Mouse (Mus musculus) E14TG2a.4 (cell line): ENCODE measurements around the gene Mex3d.

Experiments
- CTCF ChIP-seq: conservative IDR thresholded peaks from 2 replicates; pipeline ENCODE4 v1.5.1; 2014; ENCODE audit warnings: low read length
- NANOG ChIP-seq: IDR thresholded peaks from 2 replicates; pipeline ENCODE4 v1.6.1; 2014; ENCODE audit warnings: borderline replicate concordance, low read length, mixed read lengths
- POU5F1 ChIP-seq: IDR thresholded peaks from 2 replicates; pipeline ENCODE4 v1.6.1; 2014; ENCODE audit warnings: low read length, borderline replicate concordance

DNA sequence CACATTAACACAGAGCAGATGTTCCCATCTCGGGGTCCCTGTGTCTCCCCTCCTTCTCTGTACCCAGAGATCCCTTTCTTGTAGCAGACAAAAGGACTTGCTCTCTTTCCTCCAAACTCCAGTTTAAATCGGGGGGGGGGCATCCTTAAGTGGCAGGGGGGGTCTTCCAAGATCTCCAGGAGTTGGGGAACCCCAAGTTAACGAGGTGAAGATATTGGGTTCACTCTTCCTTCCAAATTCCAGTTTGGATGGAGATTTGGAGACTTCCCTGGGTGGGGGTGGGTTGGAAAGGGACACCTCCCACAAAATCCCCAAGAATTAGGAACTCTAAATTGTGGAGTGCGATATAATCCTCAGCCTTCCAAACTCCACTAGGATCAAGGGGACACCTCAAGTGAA is 44.9 kb upstream of the Mex3d start:
- TF ChIP-seq CTCF, result no peak
- no peak for TF ChIP-seq POU5F1
- TF ChIP-seq NANOG, result no peak
